In the genomic region with DNA sequence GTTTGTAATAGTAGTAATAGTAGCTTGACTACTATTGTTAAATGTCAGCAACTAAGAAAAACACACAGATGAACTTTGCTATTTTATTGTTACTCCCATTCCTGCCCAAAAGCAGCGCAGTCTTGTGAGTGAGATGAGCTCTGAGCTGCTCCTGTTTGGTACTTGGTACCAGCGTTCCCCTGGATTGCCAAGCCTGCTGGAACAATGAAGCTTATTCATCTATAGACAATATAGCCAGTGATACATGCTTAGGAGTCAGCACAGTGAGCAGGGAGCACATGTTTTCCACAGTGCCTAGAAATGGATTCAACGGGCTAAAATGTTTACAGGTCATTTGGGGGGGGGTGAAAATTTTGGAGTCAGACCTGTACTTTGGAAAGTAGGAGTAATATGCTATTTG, we compare ENCODE assay signal across 16 mouse cellular contexts. TPM values are rescaled to one million over a fixed set of nuclear protein-coding genes. Genes with fewer than 3 reads are reported as not detected.
A peak's percentile ranks its signal among the peaks of the same experiment; 100 is the strongest.
DNase-seq lines count a peak whose midpoint lies in the region.
"Had no signal": no experiment of that assay in that cellular context is flagged by ENCODE, and none has a peak within 500 bp of the region (broad histone marks: within the 10 kb centered on the region; RNA-seq: fewer than 3 reads in every experiment).

No protein-coding gene starts in this region.

- intact Hi-C loops in heart, postnatal 36 days (cut with DNase I), result no loop called here

- DNase-seq in cerebellum, adult 11-12 months, result peak; percentile 8
- DNase-seq in cerebellum, postnatal 4 days (ENCODE audit: low spot score in 2 of 2), result no peak
- DNase-seq in heart, adult 11 months, result peak; percentile 12
- no peak for DNase-seq in heart, postnatal 36 days
- DNase-seq in layer of hippocampus, adult 9-11 months, result peak; percentile 76
- no peak for DNase-seq in layer of hippocampus, postnatal 36 days
- DNase-seq in retina, postnatal 1 day, result peak; percentile 27
- no peak for DNase-seq in retina, embryonic 14.5 days (ENCODE audit: low spot score)
- DNase-seq: adrenal gland, adult 8-10 months; adrenal gland, postnatal 36 days; B cell, adult 2 months; cerebellum, postnatal 14 days; gastrocnemius, adult 2 months; gastrocnemius, postnatal 25 days; heart, postnatal 4 days had no signal

RNA-seq across cellular contexts. Expression of a gene that starts 50.5 kb away (rescaled TPM):
- 10 to 100 TPM; 23.3 TPM for total RNA-seq in heart, postnatal 36 days (2021)
- total RNA-seq in layer of hippocampus, postnatal 36 days (2021), result 10 to 100 TPM; 11.9 to 12.2 TPM
- total RNA-seq: granulocyte monocyte progenitor cell, adult 5-6 weeks had no signal

Comparison
In these comparisons a context has a peak if more than half of its experiments do, and no peak if none do; other contexts are left out.
1. DNase-seq: peak in cerebellum, adult 11-12 months (single experiment), heart, adult 11 months (single experiment), layer of hippocampus, adult 9-11 months (single experiment) and retina, postnatal 1 day (single experiment); none in cerebellum, postnatal 4 days (0 of 2), heart, postnatal 36 days (0 of 2), layer of hippocampus, postnatal 36 days (0 of 2) and retina, embryonic 14.5 days (single experiment).